Mouse (Mus musculus) olfactory bulb, adult 2 months (tissue): ENCODE data around the gene Ubap1.

Source experiments
- CTCF ChIP-seq: fragments of 200-500 bp; IDR thresholded peaks from 2 replicates; pipeline ENCODE4 v1.5.1; 2012; ENCODE audit warnings: low read depth, mild to moderate bottlenecking, low read length, moderate library complexity; ENCODE audit not compliant: insufficient read depth
- POLR2A ChIP-seq: fragments of 200-500 bp; IDR thresholded peaks from 2 replicates; pipeline ENCODE4 v1.6.1; 2012; ENCODE audit warnings: mild to moderate bottlenecking, low read depth, low read length, moderate library complexity; ENCODE audit not compliant: insufficient read depth

DNA sequence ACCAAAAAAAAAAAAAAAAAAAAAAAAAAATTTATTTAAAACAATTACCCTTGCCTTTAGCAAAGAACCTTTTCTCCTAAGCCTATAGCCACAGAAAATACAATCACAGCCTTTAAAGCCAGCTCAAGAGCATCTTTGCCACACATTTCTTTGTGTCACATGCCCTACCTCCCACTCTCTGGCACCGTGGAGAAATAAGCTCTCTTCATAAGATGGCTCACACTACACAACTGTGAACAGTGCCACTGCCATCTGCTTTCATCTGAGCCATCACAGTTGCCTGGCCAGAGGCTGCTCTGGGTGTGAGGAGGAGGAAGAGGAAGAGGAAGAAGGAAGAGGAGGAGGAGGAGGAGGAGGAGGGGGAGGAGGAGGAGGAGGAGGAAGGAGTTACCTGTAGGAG is 60.5 kb downstream of the Ubap1 start:
- no peak for TF ChIP-seq CTCF
- no peak for TF ChIP-seq POLR2A
